Mouse (Mus musculus): ENCODE results near the gene Tesk2.
A peak's percentile ranks its signal among the peaks of the same experiment; 100 is the strongest.

The Tesk2 gene

DNA sequence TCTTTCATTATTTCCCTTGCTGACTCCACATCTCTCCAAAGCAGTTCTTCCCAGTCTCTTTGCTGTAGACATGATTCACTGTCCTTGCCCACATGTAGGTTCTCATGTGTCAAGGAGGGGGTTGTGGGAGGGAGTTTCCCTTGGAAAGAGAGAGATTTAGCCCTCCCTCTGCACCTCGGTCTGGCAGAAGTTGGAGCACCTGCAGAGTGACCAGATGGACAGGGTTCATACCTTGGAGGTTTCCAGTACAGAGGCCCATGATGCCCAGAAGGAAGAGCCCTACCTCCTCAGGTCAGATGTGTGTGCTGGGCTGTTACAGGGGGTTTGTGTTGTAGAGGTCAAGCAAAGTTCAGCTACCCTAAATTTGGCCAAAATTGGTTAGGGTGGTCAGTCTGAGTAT lies 8.2 kb upstream of the Tesk2 start:
- no peak for DNase-seq (ENCODE audit: low read depth, low spot score)

DNA sequence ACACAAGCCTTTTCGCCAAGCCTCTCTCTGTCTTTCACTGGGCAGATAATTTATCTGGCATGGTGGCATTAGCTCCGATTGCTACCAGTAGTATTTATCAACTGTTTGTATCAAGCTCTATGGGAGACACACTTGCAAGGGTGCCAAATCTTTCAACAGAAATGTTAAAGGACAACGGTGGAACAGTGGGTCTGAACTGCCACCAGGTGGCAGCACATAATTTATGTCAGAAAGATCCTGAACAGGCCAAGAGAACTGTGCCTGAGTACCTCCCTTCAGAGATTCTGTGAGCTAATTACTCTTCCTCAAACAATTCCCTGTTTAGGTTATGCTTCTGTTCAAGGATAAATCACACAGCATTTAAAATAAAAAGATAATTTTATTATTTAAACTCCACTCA lies 1.4 kb upstream of the Tesk2 start:
- peak; percentile 86 for DNase-seq (ENCODE audit: low read depth, low spot score)

DNA sequence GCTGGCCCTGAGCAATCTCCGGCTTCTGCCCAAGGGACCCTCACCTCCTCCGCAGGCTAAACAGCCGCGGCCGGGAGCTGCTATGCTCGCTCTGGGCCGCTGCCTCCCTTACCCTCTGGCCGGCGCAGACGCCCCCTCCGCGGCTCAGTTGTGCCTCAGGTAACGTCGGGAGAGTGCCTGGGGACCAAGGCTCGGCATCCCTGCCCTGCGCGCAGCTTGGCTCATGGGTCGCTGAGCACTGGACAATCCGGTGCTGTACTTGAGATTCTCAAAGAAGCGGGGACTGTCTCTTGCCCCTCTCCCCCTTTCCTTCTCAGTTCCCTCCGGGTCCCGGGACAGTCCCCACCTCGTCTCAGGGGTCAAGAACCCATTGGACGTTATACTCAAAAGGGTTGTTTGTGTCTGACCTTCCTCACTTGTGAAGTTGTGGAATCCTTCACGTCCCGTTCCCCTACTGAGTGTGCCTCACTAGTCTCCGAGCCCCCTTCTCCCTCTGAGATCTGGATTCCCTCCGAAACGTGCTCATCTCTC lies 415 bp downstream of the Tesk2 start:
- no peak for DNase-seq (ENCODE audit: low read depth, low spot score)

DNA sequence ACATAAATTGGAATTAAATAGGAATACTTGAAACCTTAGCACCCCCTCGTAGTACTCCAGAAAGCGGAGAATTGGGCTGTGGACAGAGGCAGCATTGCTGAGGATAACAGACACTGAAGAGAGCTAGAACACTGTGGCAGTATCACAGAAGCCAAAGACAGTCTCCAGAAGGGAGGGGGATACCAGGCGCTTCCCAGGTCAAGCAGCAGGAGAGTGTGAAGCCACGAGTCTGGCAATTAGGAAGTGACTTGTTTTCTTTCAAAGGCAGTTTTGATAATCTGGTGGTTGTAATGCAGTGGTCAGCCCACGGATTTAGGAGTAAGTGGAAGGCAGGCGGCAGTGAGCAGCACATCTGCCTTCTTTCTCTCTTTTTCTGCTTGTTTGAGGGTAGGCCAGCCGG lies 1.5 kb downstream of the Tesk2 start:
- no peak for DNase-seq (ENCODE audit: low read depth, low spot score)

DNA sequence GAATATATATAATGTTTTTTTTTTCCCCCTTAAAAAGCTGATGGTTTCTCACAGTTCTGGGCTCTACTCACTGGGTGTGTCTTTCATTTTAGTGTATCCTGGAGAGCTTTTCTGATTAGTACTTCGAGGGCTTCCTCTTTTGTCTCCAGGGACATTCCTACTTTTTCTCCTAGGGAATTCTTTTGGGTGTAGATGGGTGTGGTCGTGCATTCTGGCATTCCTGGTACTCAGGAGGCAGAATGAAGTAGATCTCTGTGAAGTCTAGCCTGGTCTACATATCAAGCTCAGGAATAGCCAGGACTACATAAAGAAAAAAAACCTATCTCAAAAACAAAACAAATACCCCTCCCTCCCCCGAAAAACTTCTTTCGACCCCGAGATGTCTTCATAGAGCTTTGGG lies 4.7 kb downstream of the Tesk2 start:
- no peak for DNase-seq (ENCODE audit: low read depth, low spot score)

DNA sequence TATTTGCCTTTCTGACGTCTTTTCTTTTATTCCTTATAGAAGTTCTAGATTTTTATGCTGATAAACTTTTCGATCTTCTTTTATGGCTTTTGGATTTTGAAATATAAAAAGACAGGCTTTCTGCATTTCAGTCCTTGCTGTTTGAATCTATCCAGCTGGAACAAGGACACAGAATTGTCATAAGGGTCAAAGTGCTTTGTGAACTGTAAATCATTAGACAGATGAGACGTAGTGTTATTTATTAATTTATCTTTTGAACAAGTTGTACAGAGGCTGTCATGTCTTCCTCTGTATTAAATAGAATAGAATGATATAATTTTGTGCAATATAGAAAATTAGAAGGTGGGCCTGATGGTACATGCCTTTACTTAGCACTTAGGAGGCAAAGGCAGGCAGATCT lies 6.7 kb downstream of the Tesk2 start:
- no peak for DNase-seq (ENCODE audit: low read depth, low spot score)

DNA sequence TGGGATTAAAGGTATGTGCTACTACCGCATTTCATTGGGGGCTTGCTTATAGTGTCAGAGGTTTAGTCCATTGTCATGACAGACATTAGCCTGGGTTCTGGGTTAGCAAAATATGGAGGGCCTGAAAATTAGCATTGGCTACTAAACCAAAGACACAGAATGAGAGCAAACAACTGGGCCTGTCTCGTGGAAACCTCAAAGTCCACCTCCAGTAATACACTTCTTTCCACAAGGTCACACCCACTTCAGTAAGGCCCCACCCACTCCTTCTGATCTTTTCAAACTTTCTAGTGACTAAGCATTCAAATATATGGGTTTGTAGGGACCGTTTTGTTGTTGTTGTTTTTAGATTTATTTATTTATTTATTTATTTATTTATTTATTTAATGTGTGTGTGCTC lies 8.8 kb downstream of the Tesk2 start:
- no peak for DNase-seq (ENCODE audit: low read depth, low spot score)

DNA sequence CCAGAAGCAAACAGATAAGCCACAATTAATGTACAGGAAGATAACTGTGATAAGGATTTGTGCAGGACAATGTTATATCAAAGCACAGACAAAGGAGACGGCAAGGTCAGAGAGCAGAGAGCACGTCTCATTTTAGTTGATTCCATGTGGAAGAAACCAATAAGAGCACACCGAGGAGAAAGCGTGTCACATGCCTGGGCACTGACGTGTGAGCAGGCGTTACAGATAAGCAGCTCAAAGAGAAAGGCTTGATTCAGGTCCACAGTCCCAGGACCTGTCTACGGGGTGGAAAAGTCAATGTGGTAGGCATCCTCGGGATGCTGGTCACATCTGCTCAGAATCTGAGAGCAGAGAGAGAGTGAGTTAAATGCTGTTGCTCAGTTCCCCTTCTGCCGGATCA lies 10.3 kb downstream of the Tesk2 start:
- no peak for DNase-seq (ENCODE audit: low read depth, low spot score)

DNA sequence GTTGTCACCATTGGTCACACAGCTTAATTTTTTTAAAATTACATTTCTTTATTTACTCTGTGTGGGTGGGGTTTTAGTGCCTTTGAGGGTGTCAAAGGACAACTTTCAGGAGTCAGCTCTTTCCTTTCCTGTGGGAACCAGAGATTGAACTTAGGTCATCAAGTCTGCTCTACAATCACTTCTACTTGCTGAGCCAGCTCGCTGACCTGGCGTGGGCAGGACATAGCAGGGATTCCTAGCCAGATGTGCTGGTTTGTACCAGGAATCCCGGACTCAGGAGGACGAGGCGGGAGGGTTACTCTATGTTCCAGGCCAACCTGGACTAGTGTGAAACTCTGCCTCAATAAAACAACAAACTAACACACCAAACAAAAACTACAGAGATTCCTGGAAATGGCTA lies 11.6 kb downstream of the Tesk2 start:
- no peak for DNase-seq (ENCODE audit: low read depth, low spot score)

DNA sequence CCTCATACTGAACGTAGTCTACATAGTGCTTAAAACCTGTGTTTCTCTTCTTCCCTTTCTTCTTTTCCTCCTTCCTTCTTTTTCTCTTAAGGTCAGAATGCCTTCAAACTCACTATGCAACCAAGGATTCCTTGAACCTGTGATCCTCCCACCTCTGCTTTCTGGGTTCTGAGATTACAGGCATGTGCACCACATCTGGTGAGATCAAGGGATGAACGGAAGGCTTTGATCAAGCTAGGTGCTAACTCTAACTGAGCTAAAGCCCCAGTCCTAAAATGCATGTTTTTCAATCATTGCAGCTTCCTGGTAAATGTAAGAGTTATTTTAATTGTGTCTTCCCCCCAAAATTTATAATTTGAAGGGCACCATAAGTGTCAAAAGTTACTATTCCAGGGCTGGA lies 14.2 kb downstream of the Tesk2 start:
- peak; percentile 27 for DNase-seq (ENCODE audit: low read depth, low spot score)

DNA sequence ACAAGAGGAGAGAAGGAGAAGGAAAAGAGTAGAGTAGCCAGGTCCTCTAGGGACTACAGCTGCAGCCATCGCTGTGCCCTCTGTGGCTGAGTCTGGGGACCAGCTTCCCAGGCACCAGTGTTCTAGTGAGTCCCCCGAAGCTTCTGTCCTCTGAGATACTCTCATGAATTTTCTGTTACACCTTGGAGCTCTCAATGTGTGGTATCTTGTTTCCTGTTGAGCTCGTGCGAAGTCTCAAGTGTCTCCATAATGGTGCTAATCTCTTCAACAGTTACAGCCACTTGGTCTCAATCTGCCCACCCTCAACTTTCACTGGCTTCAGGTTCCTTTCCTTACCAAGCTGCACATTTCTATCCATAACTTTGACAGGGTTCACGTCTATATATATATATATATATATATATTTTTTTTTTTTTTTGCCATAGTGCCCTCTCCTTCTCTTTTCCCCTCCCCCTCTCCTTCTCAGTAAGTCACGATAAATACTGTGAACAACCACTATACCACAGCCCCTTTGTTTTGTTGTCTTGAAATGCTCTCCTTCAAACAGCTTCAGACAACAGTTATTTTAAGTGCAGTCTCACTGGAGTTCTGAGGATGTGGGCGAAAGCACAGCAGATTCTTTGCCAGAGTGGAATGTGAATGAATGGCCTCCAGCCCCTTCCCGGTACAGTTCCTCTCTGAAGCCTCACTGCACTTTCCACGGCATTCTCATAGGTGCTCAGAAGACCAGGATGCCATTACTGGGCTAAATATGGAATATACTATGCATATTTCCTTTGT lies 18.4 kb downstream of the Tesk2 start:
- no peak for DNase-seq (ENCODE audit: low read depth, low spot score)

DNA sequence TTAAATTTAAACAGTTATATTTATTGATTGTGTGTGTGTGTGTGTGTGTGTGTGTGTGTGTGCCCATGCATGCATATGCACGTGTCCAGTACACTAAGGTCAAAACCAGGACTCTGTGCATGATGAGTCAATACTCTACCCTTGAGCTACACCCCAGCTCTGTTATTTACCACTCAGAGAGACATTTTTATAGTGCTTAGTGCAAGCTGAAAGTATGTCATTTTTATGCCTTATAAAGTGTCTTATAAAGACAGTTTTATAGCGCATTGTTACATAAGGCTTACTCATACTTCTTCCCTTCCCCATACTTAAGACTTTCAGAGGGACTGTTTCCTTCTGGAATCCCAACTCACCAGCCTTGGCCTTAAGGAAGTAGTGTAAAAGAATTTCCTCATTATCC lies 29.0 kb downstream of the Tesk2 start:
- no peak for DNase-seq (ENCODE audit: low read depth, low spot score)

DNA sequence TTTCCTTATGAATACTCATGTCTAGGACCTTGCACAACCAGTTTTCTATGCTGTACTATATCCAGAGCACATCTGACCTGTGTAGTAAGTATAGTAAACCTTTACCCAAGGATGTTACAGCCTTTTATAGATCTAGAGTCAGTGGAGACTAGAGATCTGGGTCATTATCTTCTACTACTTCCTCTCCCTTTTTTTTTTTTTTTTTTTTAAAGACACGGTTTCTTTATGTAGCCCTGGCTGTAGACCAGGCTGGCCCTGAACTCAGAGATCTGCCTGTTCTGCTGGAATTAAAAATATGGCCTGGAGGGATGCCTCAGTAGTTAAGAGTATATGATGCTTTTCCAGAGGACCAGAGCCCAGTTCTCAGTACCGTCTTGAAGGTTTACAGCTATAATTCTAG lies 41.2 kb downstream of the Tesk2 start:
- DNase-seq (ENCODE audit: low read depth, low spot score) = no peak

DNA sequence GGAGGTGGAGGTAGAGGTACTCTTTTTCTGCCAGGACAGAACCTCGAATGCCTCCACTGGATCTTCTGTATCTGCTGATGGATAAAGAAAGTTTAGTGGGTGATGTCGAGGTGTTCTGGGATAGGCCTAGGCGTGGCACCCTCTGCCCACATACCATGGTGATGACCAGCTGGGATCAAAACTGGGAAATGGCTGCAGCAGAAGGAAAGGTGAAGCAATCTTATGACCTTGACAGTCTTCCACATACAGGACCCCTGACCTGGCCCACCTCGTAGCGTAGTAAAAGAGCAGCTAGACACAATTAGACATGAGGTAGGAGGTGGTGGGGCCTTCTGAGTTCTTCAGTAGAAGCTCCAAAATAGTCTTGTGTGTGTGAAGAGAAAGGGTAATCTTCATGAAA lies 43.3 kb downstream of the Tesk2 start:
- DNase-seq (ENCODE audit: low read depth, low spot score) = no peak

DNA sequence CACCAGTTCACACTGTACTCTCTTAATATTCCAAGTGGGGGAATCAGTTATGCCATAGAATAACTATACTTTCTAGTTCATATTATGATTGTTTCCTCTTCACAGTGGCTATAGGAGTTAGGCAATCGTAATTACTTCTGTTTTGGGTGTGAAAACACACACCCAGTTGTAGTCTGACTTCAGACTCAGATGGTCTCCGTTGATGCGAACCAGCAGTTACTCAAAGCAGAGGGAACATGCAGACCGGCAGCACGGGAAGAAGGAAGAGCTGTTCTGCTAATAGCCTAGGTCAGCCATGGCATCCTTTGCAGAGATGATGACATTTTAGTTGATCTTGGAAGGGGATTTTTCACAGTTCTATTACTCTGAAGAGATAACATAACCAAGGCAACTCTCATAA lies 47.8 kb downstream of the Tesk2 start:
- no peak for DNase-seq (ENCODE audit: low read depth, low spot score)

DNA sequence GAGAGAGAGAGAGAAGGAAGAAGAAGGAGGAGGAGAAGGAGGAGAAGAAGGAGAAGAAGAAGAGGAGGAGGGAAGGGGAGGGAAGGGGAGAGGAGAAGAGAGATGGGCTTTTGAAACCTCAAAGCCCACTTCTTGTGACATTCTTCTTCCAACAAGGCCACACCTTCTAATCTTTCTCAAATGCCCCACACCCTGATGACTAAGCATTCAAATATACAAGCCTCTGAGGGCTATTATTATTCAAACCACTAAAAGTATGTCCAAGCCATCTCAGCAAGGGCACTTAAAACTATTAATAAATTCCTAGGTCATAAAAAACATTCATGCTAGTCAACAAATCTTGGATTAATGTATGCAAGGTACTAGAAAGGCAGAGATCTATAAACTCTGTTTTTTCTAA lies 48.3 kb downstream of the Tesk2 start:
- no peak for DNase-seq (ENCODE audit: low read depth, low spot score)

DNA sequence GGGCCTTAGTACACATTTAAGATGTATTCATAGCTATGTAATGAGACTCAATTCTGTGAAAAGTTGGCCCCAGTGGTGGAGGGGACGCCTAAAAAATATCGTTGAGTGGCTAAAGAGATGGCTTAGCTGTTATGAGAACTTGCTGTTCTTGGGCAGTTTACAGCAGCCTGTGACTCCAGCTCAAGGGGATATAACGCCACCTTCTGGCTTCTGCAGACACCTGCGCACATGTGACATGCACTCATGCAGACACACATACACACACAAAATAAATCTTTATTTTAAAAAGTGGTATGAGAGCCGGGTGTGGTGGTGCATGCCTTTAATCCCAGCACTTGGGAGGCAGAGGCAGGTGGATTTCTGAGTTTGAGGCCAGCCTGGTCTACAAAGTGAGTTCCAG lies 55.6 kb downstream of the Tesk2 start:
- no peak for DNase-seq (ENCODE audit: low read depth, low spot score)

DNA sequence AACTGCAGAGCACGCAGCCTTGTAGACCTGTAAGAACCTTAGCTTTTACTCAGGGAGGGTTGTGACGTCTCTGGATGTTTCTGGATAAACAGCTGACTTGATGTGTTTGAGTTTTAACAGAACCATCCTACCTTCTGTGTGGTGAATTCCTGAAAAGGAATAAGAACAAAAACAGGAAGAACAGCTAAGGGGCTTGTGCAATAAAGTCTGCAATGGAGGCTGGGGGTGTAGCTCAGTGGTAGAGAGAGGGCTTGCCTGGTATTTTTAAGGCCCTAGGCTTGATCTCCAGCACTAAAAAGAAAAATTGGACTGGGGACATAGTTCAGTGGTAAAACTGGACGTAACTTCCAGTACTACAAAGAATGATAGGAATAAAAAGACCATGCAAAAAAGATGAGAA lies 56.3 kb downstream of the Tesk2 start:
- DNase-seq (ENCODE audit: low read depth, low spot score) = no peak

DNA sequence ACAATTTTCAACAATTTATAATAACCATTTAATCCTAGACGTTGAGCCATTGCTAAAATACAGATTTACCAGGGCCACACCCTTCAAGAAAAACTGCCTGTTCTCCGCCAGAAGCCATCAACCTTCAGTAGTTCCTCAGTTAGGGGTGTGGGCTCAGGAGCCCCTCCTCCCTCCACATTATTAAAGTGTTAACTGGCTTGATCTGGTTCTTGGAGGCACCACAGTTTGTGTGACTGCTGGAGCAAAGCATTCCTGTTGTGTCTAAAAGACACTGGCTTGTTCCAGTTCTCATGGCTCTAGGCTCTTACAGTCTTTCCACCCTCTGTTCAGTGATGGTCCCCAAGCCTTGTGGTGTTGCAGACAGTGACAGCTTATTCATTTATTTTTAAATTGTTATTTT lies 59.8 kb downstream of the Tesk2 start:
- no peak for DNase-seq (ENCODE audit: low read depth, low spot score)

DNA sequence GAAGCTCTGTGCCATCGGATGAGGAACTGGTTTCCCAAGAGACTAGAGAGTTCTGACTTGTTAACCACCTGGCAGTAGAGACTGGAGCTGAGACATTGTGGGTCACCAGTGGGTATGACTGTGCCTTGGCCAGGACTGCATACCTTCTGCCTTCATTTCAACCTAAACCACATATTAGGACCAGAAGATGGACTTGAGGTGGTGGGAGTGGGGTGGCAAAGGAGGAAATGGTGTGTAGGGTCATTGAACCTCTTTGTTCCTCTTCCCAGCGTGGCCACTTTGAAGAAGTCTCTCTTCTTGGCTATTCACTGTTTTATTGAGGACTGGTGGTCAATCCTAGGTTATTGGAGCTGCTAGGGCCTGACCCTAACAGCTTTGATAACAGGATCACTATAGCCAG lies 60.6 kb downstream of the Tesk2 start:
- DNase-seq (ENCODE audit: low read depth, low spot score) = no peak

DNA sequence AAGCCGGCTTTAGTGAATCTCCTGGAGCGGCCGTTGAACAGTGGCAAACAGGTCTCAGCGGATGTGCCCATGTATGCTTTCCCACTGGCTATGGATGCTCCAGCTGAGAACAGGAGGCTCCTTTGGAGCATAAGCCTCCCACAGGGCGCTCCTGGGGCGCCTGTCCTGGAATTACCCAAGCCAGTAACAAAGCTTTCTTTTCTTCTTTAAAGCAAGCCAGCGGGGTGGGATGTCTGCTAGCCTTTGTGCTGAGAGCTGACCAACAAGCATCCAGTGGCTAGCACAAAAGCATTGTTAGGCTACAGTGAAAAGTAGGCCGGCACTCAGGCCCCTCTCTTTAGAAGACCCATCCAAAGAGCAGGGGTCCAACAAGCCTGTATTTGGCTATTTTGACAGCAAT lies 61.4 kb downstream of the Tesk2 start:
- DNase-seq (ENCODE audit: low read depth, low spot score) = no peak

DNA sequence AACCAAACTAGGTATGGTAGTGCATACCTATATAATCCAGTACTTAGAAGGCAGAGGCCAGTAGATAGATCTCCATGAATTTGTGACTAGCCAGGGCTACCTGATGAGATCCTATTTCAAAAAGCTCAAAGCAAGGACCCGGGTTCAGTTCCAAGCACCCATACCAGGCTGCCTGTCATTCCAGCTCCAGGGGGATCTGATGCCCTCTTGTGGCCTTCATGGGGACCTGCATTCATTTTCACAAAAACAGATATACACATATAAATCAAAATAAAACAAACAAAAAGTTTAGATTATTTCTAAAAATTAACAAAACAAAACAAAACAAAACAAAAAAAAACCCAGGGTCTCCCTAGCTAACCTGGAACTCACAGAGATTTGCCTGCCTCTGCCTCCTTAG lies 65.8 kb downstream of the Tesk2 start:
- peak; percentile 25 for DNase-seq (ENCODE audit: low read depth, low spot score)

DNA sequence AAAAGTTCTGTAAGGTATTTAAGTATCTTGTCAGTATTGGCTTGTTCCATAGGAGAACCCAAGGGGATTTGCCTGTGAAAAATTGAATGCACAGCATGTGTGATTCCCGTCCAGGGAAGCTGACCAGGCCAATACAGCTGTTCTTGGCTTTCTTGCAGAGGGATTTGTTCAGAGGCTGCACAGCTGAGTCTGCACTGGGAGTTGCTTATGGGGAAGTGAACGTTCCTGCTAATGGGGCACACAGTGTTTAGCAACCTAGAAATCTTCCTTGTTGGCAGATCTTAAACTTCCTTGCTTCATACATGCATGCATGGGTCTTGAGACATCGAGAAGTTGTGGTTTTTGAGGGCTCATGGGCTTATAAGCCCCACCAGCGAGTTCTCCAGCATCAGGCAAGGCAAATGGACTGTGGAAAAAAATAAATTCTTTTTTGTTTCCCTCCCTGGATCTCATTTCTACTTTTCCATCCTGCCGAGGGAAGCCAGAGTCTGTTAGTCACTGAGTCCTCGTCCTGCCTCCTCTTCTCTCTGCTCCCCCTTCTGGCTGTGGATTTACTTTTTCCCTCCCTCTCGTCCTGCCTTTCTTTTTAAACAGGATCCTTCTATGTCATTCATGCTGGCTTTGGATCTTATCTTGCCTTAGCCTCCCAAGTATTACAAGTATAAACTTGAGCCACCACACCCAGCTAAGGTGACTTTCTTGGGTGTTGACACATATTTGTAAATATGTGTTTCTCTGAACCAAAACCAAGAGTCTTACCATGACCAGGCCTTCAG lies 67.4 kb downstream of the Tesk2 start:
- no peak for DNase-seq (ENCODE audit: low read depth, low spot score)
